Mouse (Mus musculus) midbrain, embryonic 11.5 days (tissue): ENCODE data around the gene Ctnnbip1. TPM values are rescaled to one million over a fixed set of nuclear protein-coding genes. Genes with fewer than 3 reads are reported as not detected.

Experiments
- ATAC-seq: fragments of 200-750 bp; cut with Nextera tagmentation; 2 replicates; pipeline ENCODE4 v1.8.0; 2017; ENCODE audit warnings: moderate TSS enrichment, moderate library complexity; ENCODE audit not compliant: low FRiP score
- DNase-seq: peaks from one replicate; pipeline ENCODE4 v3.0.0; 2015; ENCODE audit warnings: low spot score; ENCODE audit errors: missing footprints
- H3K27ac ChIP-seq: fragments of 300-500 bp; sonication (generic); 2 replicates; pipeline ENCODE4 v1.5.1; 2014; ENCODE audit warnings: low read depth, low read length
- H3K27me3 ChIP-seq: fragments of 300-500 bp; sonication (generic); 2 replicates; pipeline ENCODE4 v1.6.1; 2014; ENCODE audit warnings: mild to moderate bottlenecking, low read length, moderate library complexity, mixed read lengths; ENCODE audit not compliant: control insufficient read depth, insufficient read depth
- H3K36me3 ChIP-seq: fragments of 300-500 bp; sonication (generic); 2 replicates; pipeline ENCODE4 v1.6.1; 2014; ENCODE audit warnings: mild to moderate bottlenecking, low read length, moderate library complexity, mixed read lengths; ENCODE audit not compliant: control insufficient read depth, insufficient read depth
- H3K4me1 ChIP-seq: fragments of 300-500 bp; sonication (generic); 2 replicates; pipeline ENCODE4 v1.6.1; 2014; ENCODE audit warnings: low read length; ENCODE audit not compliant: control insufficient read depth, insufficient read depth
- H3K4me2 ChIP-seq: fragments of 300-500 bp; sonication (generic); 2 replicates; pipeline ENCODE4 v1.6.1; 2014; ENCODE audit warnings: mild to moderate bottlenecking, moderate library complexity
- H3K4me3 ChIP-seq: fragments of 300-500 bp; sonication (generic); 2 replicates; pipeline ENCODE4 v1.5.1; 2014; ENCODE audit warnings: low read depth, low read length
- H3K9ac ChIP-seq: fragments of 300-500 bp; sonication (generic); 2 replicates; pipeline ENCODE4 v1.6.1; 2014; ENCODE audit warnings: low read length
- H3K9me3 ChIP-seq: fragments of 300-500 bp; sonication (generic); 2 replicates; pipeline ENCODE4 v1.6.1; 2016; ENCODE audit warnings: low read length; ENCODE audit not compliant: control insufficient read depth
- WGBS: fragments of 180-500 bp; shearing (Covaris S2); extraction: QIAGEN DNeasy Blood & Tissue Kit; methylation state at CpG from one replicate; pipeline ENCODE4 v1.1.7; 2014; 5-methylcytosine and 5-hydroxymethylcytosine counted together
- polyA plus RNA-seq: library from polyadenylated mRNA; unstranded; fragments of >200 nt; fragmentation: Nextera tagmentation; extraction: Ambion mirVana; gene quantifications from 2 replicates; pipeline ENCODE4 v1.2.1, GENCODE M21; 2014

The Ctnnbip1 gene
- polyA plus RNA-seq, 1 experiment from 2014 or later = 59.4 TPM

- H3K9me3 ChIP-seq = no peaks in the 10 kb centered on the region
- DNase-seq = no peak
- no peak overlapping the region for H3K27ac ChIP-seq
- ATAC-seq = no peak
- H3K4me2 ChIP-seq = no peak overlapping the region
- H3K4me1 ChIP-seq = peaks cover 10% of the 10 kb centered on the region
- no peak overlapping the region for H3K9ac ChIP-seq
- H3K36me3 ChIP-seq = peaks cover 21% of the 10 kb centered on the region
- H3K27me3 ChIP-seq = no peaks in the 10 kb centered on the region
- H3K4me3 ChIP-seq = no peak overlapping the region
- 94% methylated on average over 14 of the region's 14 CpGs for WGBS
Measured at GRCm38 (mm10) chr4:149489415-149490240, 28.4 kb upstream of the Ctnnbip1 start.

GRCm38 (mm10) chr4:149491151-149491550, 26.9 kb upstream of the Ctnnbip1 start:
- 97% methylated on average over 3 of the region's 3 CpGs for WGBS
- H3K4me2 ChIP-seq = no peak overlapping the region
- H3K27me3 ChIP-seq = no peaks in the 10 kb centered on the region
- no peak overlapping the region for H3K9ac ChIP-seq
- no peak for ATAC-seq
- H3K4me1 ChIP-seq = peaks cover 11% of the 10 kb centered on the region
- no peaks in the 10 kb centered on the region for H3K9me3 ChIP-seq
- no peak for DNase-seq
- no peak overlapping the region for H3K4me3 ChIP-seq
- no peak overlapping the region for H3K27ac ChIP-seq
- peaks cover 24% of the 10 kb centered on the region for H3K36me3 ChIP-seq

- H3K9ac ChIP-seq = no peak overlapping the region
- H3K27me3 ChIP-seq = no peaks in the 10 kb centered on the region
- H3K9me3 ChIP-seq = no peaks in the 10 kb centered on the region
- no peak overlapping the region for H3K4me2 ChIP-seq
- 10% methylated on average over 2 of the region's 2 CpGs for WGBS
- peaks cover 10% of the 10 kb centered on the region for H3K4me1 ChIP-seq
- ATAC-seq (peak; percentile 77; the same call in 1 of the 2 replicates), DNase-seq (no peak)
- H3K27ac ChIP-seq = peak overlapping the region; percentile 65; the same call in 1 of the 2 replicates
- H3K36me3 ChIP-seq = peaks cover 15% of the 10 kb centered on the region
- no peak overlapping the region for H3K4me3 ChIP-seq
Measured at GRCm38 (mm10) chr4:149496612-149497011, 21.4 kb upstream of the Ctnnbip1 start.

- DNase-seq (no peak), ATAC-seq (no peak)
- 75% methylated on average over 8 of the region's 8 CpGs for WGBS
- Histone ChIP-seq H3K9me3 (no peaks in the 10 kb centered on the region), H3K27me3 (no peaks in the 10 kb centered on the region), H3K27ac (no peak overlapping the region), H3K4me3 (no peak overlapping the region), H3K9ac (no peak overlapping the region), H3K4me1 (peaks cover 10% of the 10 kb centered on the region), H3K4me2 (no peak overlapping the region), H3K36me3 (peaks cover 8% of the 10 kb centered on the region; the same call in 1 of the 2 replicates)
Measured at GRCm38 (mm10) chr4:149498901-149499300, 19.1 kb upstream of the Ctnnbip1 start.

GRCm38 (mm10) chr4:149499790-149500189, 18.2 kb upstream of the Ctnnbip1 start:
- no peak overlapping the region for H3K4me2 ChIP-seq
- DNase-seq (no peak), ATAC-seq (no peak)
- H3K4me1 ChIP-seq = peaks cover 10% of the 10 kb centered on the region
- H3K4me3 ChIP-seq = no peak overlapping the region
- H3K27ac ChIP-seq = no peak overlapping the region
- 86% methylated on average over 5 of the region's 5 CpGs for WGBS
- H3K36me3 ChIP-seq = peaks cover 5% of the 10 kb centered on the region; the same call in 1 of the 2 replicates
- no peak overlapping the region for H3K9ac ChIP-seq
- H3K9me3 ChIP-seq = no peaks in the 10 kb centered on the region
- H3K27me3 ChIP-seq = no peaks in the 10 kb centered on the region

- no peak overlapping the region for H3K4me3 ChIP-seq
- WGBS = 85% methylated on average over 5 of the region's 5 CpGs
Measured at GRCm38 (mm10) chr4:149504363-149504762, 13.7 kb upstream of the Ctnnbip1 start.

GRCm38 (mm10) chr4:149504858-149505257, 13.2 kb upstream of the Ctnnbip1 start:
- Histone ChIP-seq H3K4me3 (no peak overlapping the region), H3K36me3 (no peaks in the 10 kb centered on the region), H3K4me1 (no peaks in the 10 kb centered on the region), H3K27me3 (no peaks in the 10 kb centered on the region), H3K9ac (no peak overlapping the region), H3K9me3 (no peaks in the 10 kb centered on the region), H3K27ac (no peak overlapping the region), H3K4me2 (no peak overlapping the region)
- WGBS = 35% methylated on average over 3 of the region's 3 CpGs
- ATAC-seq (no peak), DNase-seq (no peak)

More at GRCm38 (mm10) chr4:149504363-149504762, 13.7 kb upstream of the Ctnnbip1 start:
- no peak overlapping the region for H3K27ac ChIP-seq
- H3K27me3 ChIP-seq = no peaks in the 10 kb centered on the region
- DNase-seq = no peak
- no peak overlapping the region for H3K4me2 ChIP-seq
- no peak for ATAC-seq
- H3K4me1 ChIP-seq = no peaks in the 10 kb centered on the region
- no peaks in the 10 kb centered on the region for H3K36me3 ChIP-seq
- H3K9ac ChIP-seq = no peak overlapping the region
- H3K9me3 ChIP-seq = no peaks in the 10 kb centered on the region

- H3K36me3 ChIP-seq = no peaks in the 10 kb centered on the region
- H3K4me3 ChIP-seq = no peak overlapping the region
- H3K9ac ChIP-seq = no peak overlapping the region
- 58% methylated on average over 14 of the region's 15 CpGs for WGBS
- no peak for DNase-seq
- H3K27me3 ChIP-seq = no peaks in the 10 kb centered on the region
- H3K27ac ChIP-seq = no peak overlapping the region
- H3K4me2 ChIP-seq = no peak overlapping the region
- ATAC-seq = no peak
- no peaks in the 10 kb centered on the region for H3K9me3 ChIP-seq
- no peaks in the 10 kb centered on the region for H3K4me1 ChIP-seq
Measured at GRCm38 (mm10) chr4:149505261-149505967, 12.6 kb upstream of the Ctnnbip1 start.

- H3K36me3 ChIP-seq = no peaks in the 10 kb centered on the region
- ATAC-seq = no peak
- DNase-seq = no peak
- H3K27me3 ChIP-seq = no peaks in the 10 kb centered on the region
- no peak overlapping the region for H3K4me2 ChIP-seq
- no peaks in the 10 kb centered on the region for H3K9me3 ChIP-seq
- no peak overlapping the region for H3K27ac ChIP-seq
- WGBS = 79% methylated on average over 3 of the region's 3 CpGs
- no peak overlapping the region for H3K4me3 ChIP-seq
- H3K4me1 ChIP-seq = no peaks in the 10 kb centered on the region
- H3K9ac ChIP-seq = no peak overlapping the region
Measured at GRCm38 (mm10) chr4:149506904-149507303, 11.1 kb upstream of the Ctnnbip1 start.
